Mouse (Mus musculus): ENCODE results near the gene Sox13. TPM values are rescaled to one million over a fixed set of nuclear protein-coding genes. Genes with fewer than 3 reads are reported as not detected.

Sox13 gene
- polyA plus RNA-seq, 1 experiment from 2014 or later, result 14.8 TPM

- H3K4me1 ChIP-seq (ENCODE audit: insufficient read depth, low read depth, low read length), result no peaks in the 10 kb centered on the region; the same call in 1 of the 2 replicates
- no peaks in the 10 kb centered on the region for H3K27me3 ChIP-seq (replicated peaks; ENCODE audit: insufficient read depth, low read length)
- peaks cover 7% of the 10 kb centered on the region for H3K36me3 ChIP-seq (ENCODE audit: insufficient read depth, low read length)
- no peak overlapping the region for H3K4me3 ChIP-seq (ENCODE audit: low read depth, low read length)
- no peak for ATAC-seq
- 77% methylated on average over 3 of the region's 3 CpGs for WGBS
- H3K9ac ChIP-seq (replicated peaks; ENCODE audit: low read depth), result no peak overlapping the region
- DNase-seq (ENCODE audit: low spot score), result no peak
- TF ChIP-seq EP300 (IDR thresholded peaks at IDR 0.05) (no peak), CTCF (IDR thresholded peaks at IDR 0.05) (no peak)
- H3K27ac ChIP-seq (ENCODE audit: low read length), result no peak overlapping the region
- no peak overlapping the region for H3K4me2 ChIP-seq (replicated peaks; ENCODE audit: low read depth, low read length)
- no peaks in the 10 kb centered on the region for H3K9me3 ChIP-seq (ENCODE audit: low read length)
Observed at GRCm38 (mm10) chr1:133379986-133380320, 44.2 kb downstream of the Sox13 start.

- peaks cover 2% of the 10 kb centered on the region for H3K36me3 ChIP-seq (ENCODE audit: insufficient read depth, low read length)
- no peak overlapping the region for H3K9ac ChIP-seq (replicated peaks; ENCODE audit: low read depth)
- no peak for DNase-seq (ENCODE audit: low spot score)
- H3K27me3 ChIP-seq (replicated peaks; ENCODE audit: insufficient read depth, low read length), result no peaks in the 10 kb centered on the region
- H3K4me1 ChIP-seq (ENCODE audit: insufficient read depth, low read depth, low read length), result no peaks in the 10 kb centered on the region; the same call in 1 of the 2 replicates
- H3K4me2 ChIP-seq (replicated peaks; ENCODE audit: low read depth, low read length), result no peak overlapping the region
- no peak for ATAC-seq
- H3K27ac ChIP-seq (ENCODE audit: low read length), result no peak overlapping the region
- no peaks in the 10 kb centered on the region for H3K9me3 ChIP-seq (ENCODE audit: low read length)
- H3K4me3 ChIP-seq (ENCODE audit: low read depth, low read length), result no peak overlapping the region
- TF ChIP-seq EP300 (IDR thresholded peaks at IDR 0.05) (no peak), CTCF (IDR thresholded peaks at IDR 0.05) (no peak)
- 54% methylated on average over 10 of the region's 10 CpGs for WGBS
Observed at GRCm38 (mm10) chr1:133379254-133379985, 44.8 kb downstream of the Sox13 start.

DNA sequence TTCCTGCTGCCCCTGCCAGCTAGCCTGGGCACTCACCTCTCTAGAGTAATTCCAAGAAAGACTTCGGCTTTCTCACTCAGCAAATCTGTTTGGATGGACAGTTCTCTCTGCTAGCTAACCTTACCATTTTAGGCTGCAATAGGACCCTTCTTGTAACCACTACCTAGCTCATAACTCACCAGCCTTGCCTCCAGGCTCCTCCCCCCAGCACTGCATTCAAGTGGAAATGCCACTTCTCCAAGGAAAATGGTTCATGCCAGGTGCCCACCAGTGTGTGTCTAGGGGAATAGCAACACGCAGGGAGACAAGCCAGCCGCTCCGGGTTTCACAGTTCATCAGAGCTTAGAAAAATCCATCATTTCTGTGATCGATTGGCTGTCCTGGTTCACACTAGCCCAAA is 46.6 kb downstream of the Sox13 start:
- TF ChIP-seq CTCF (IDR thresholded peaks at IDR 0.05) (no peak), EP300 (IDR thresholded peaks at IDR 0.05) (no peak)
- 82% methylated on average over 5 of the region's 5 CpGs for WGBS

GRCm38 (mm10) chr1:133375696-133376346 is 48.4 kb downstream of the Sox13 start:
- TF ChIP-seq EP300 (IDR thresholded peaks at IDR 0.05) (no peak), CTCF (IDR thresholded peaks at IDR 0.05) (no peak)
- Histone ChIP-seq H3K4me1 (ENCODE audit: insufficient read depth, low read depth, low read length) (no peaks in the 10 kb centered on the region; the same call in 1 of the 2 replicates), H3K9me3 (ENCODE audit: low read length) (no peaks in the 10 kb centered on the region), H3K4me3 (ENCODE audit: low read depth, low read length) (no peak overlapping the region), H3K4me2 (replicated peaks; ENCODE audit: low read depth, low read length) (no peak overlapping the region), H3K36me3 (ENCODE audit: insufficient read depth, low read length) (no peaks in the 10 kb centered on the region), H3K27me3 (replicated peaks; ENCODE audit: insufficient read depth, low read length) (no peaks in the 10 kb centered on the region), H3K27ac (ENCODE audit: low read length) (no peak overlapping the region), H3K9ac (replicated peaks; ENCODE audit: low read depth) (no peak overlapping the region)
- WGBS, result 51% methylated on average over 10 of the region's 10 CpGs
- no peak for DNase-seq (ENCODE audit: low spot score)
- no peak for ATAC-seq

More for the DNA sequence above, 46.6 kb downstream of the Sox13 start:
- no peak for DNase-seq (ENCODE audit: low spot score)
- no peaks in the 10 kb centered on the region for H3K36me3 ChIP-seq (ENCODE audit: insufficient read depth, low read length)
- no peak overlapping the region for H3K27ac ChIP-seq (ENCODE audit: low read length)
- no peak overlapping the region for H3K4me2 ChIP-seq (replicated peaks; ENCODE audit: low read depth, low read length)
- H3K27me3 ChIP-seq (replicated peaks; ENCODE audit: insufficient read depth, low read length), result no peaks in the 10 kb centered on the region
- no peak for ATAC-seq
- H3K4me3 ChIP-seq (ENCODE audit: low read depth, low read length), result no peak overlapping the region
- H3K9ac ChIP-seq (replicated peaks; ENCODE audit: low read depth), result no peak overlapping the region
- no peaks in the 10 kb centered on the region; the same call in 1 of the 2 replicates for H3K4me1 ChIP-seq (ENCODE audit: insufficient read depth, low read depth, low read length)
- H3K9me3 ChIP-seq (ENCODE audit: low read length), result no peaks in the 10 kb centered on the region

GRCm38 (mm10) chr1:133372113-133372512 is 52.1 kb downstream of the Sox13 start:
- H3K27me3 ChIP-seq (replicated peaks; ENCODE audit: insufficient read depth, low read length), result no peaks in the 10 kb centered on the region
- no peak overlapping the region for H3K4me2 ChIP-seq (replicated peaks; ENCODE audit: low read depth, low read length)
- no peak overlapping the region for H3K4me3 ChIP-seq (ENCODE audit: low read depth, low read length)
- H3K36me3 ChIP-seq (ENCODE audit: insufficient read depth, low read length), result no peaks in the 10 kb centered on the region
- 0 out of 2 replicates have a peak, but pooled peaks cover 4% of the 10 kb centered on the region for H3K4me1 ChIP-seq (ENCODE audit: insufficient read depth, low read depth, low read length)
- ATAC-seq, result no peak
- TF ChIP-seq EP300 (IDR thresholded peaks at IDR 0.05) (no peak), CTCF (IDR thresholded peaks at IDR 0.05) (no peak)
- no peak for DNase-seq (ENCODE audit: low spot score)
- WGBS, result 42% methylated on average over 8 of the region's 8 CpGs
- H3K9me3 ChIP-seq (ENCODE audit: low read length), result no peaks in the 10 kb centered on the region
- no peak overlapping the region for H3K9ac ChIP-seq (replicated peaks; ENCODE audit: low read depth)
- no peak overlapping the region for H3K27ac ChIP-seq (ENCODE audit: low read length)

DNA sequence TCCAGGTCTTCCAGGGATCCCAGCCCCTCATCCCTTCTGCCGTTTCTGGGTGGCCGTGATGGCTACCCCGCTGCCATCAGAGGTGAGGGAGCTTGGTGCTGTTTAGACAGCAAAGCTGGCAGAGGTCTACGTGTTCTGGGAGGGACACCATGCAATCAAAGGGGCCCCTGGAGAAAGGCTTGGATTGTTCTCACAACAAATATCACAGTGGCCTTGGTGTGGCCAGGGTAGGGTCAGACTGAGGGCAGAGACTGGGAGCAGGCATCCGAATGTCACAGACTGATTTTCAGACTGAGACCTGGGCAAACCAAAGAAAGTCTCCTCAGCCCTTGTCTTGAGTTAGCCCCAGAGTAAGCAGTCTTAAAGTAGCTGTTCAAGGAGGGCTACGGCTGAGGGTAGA is 52.7 kb downstream of the Sox13 start:
- TF ChIP-seq EP300 (IDR thresholded peaks at IDR 0.05), result no peak
- TF ChIP-seq CTCF (IDR thresholded peaks at IDR 0.05), result no peak
- WGBS, result 71% methylated on average over 6 of the region's 6 CpGs
- Histone ChIP-seq H3K4me3 (ENCODE audit: low read depth, low read length) (no peak overlapping the region), H3K9me3 (ENCODE audit: low read length) (no peaks in the 10 kb centered on the region), H3K4me2 (replicated peaks; ENCODE audit: low read depth, low read length) (no peak overlapping the region), H3K9ac (replicated peaks; ENCODE audit: low read depth) (no peak overlapping the region), H3K4me1 (ENCODE audit: insufficient read depth, low read depth, low read length) (0 out of 2 replicates have a peak, but pooled peaks cover 4% of the 10 kb centered on the region), H3K27me3 (replicated peaks; ENCODE audit: insufficient read depth, low read length) (no peaks in the 10 kb centered on the region), H3K27ac (ENCODE audit: low read length) (no peak overlapping the region), H3K36me3 (ENCODE audit: insufficient read depth, low read length) (no peaks in the 10 kb centered on the region)
- DNase-seq (ENCODE audit: low spot score) (no peak), ATAC-seq (no peak)
